Mouse (Mus musculus) neural tube, embryonic 14.5 days (tissue): ENCODE data around the gene Dip2a. TPM values are rescaled to one million over a fixed set of nuclear protein-coding genes. Genes with fewer than 3 reads are reported as not detected.

ENCODE experiments used
- ATAC-seq: fragments of 200-750 bp; cut with Nextera tagmentation; 2 replicates; pipeline ENCODE4 v1.8.0; 2017; ENCODE audit warnings: low read depth, mild to moderate bottlenecking, moderate TSS enrichment, moderate library complexity
- H3K27ac ChIP-seq: fragments of 300-500 bp; sonication (generic); 2 replicates; pipeline ENCODE4 v1.5.1; 2014; ENCODE audit warnings: low read depth, mild to moderate bottlenecking, control low read depth, low read length, moderate library complexity, mixed read lengths
- H3K27me3 ChIP-seq: fragments of 300-500 bp; sonication (generic); 2 replicates; pipeline ENCODE4 v1.6.1; 2014; ENCODE audit warnings: low read length; ENCODE audit not compliant: control insufficient read depth, insufficient read depth
- H3K36me3 ChIP-seq: fragments of 300-500 bp; sonication (generic); 2 replicates; pipeline ENCODE4 v1.6.1; 2014; ENCODE audit warnings: low read length, mixed read lengths; ENCODE audit not compliant: control insufficient read depth, insufficient read depth
- H3K4me1 ChIP-seq: fragments of 300-500 bp; sonication (generic); 2 replicates; pipeline ENCODE4 v1.6.1; 2014; ENCODE audit warnings: low read length; ENCODE audit not compliant: control insufficient read depth, insufficient read depth
- H3K4me2 ChIP-seq: fragments of 300-500 bp; sonication (generic); 2 replicates; pipeline ENCODE4 v1.6.1; 2014; ENCODE audit warnings: mild to moderate bottlenecking, low read depth, low read length, control low read depth
- H3K4me3 ChIP-seq: fragments of 300-500 bp; sonication (generic); 2 replicates; pipeline ENCODE4 v1.5.1; 2014; ENCODE audit warnings: low read depth, low read length, control low read depth, mixed read lengths
- H3K9ac ChIP-seq: fragments of 300-500 bp; sonication (generic); replicated peaks from 2 replicates; pipeline ENCODE4 v1.6.1; 2014; ENCODE audit warnings: low read depth, mild to moderate bottlenecking, control low read depth, low read length, mixed read lengths
- H3K9me3 ChIP-seq: fragments of 300-500 bp; sonication (generic); 2 replicates; pipeline ENCODE4 v1.6.1; 2016; ENCODE audit warnings: low read length; ENCODE audit not compliant: control insufficient read depth
- WGBS: fragments of 180-500 bp; shearing (Covaris S2); extraction: QIAGEN DNeasy Blood & Tissue Kit; methylation state at CpG from one replicate; pipeline ENCODE4 v1.1.7; 2014; 5-methylcytosine and 5-hydroxymethylcytosine counted together
- polyA plus RNA-seq: library from polyadenylated mRNA; unstranded; fragments of >200 nt; fragmentation: Nextera tagmentation; extraction: Ambion mirVana; gene quantifications from 2 replicates; pipeline ENCODE4 v1.2.1, GENCODE M21; 2014

Dip2a gene
- polyA plus RNA-seq, 1 experiment from 2014 or later: 17.9 TPM

DNA sequence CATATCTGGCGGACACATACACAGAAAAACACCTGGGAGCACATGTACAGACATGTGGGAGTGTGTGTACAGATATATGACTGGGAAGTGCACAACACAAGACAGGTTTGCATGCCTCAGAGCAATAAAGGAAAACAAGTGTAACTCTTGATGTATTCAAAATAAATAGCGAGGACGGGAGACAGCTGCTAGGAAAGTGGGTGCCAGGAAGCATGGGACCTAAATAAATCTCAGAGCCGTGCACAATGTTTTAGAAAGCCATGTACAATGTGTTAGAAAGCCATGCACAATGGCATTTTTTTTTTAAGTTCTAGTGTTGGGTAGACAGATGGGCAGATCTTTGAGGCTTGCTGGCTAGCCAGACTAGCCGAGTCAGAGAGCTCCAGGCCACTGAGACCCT lies 56.0 kb downstream of the Dip2a start:
- H3K27me3 ChIP-seq: no peaks in the 10 kb centered on the region
- no peak overlapping the region for H3K4me2 ChIP-seq
- ATAC-seq: no peak
- H3K27ac ChIP-seq: no peak overlapping the region
- peaks cover 82% of the 10 kb centered on the region for H3K36me3 ChIP-seq
- 86% methylated on average over 5 of the region's 5 CpGs for WGBS
- H3K4me3 ChIP-seq: no peak overlapping the region
- H3K9me3 ChIP-seq: no peaks in the 10 kb centered on the region
- H3K9ac ChIP-seq: no peak overlapping the region
- H3K4me1 ChIP-seq: no peaks in the 10 kb centered on the region

GRCm38 (mm10) chr10:76288268-76288993 lies 56.7 kb downstream of the Dip2a start:
- whole genome bisulfite sequencing: 77% methylated on average over 11 of the region's 11 CpGs
- Histone ChIP-seq H3K4me1 (no peaks in the 10 kb centered on the region), H3K4me3 (no peak overlapping the region), H3K9ac (no peak overlapping the region), H3K36me3 (peaks cover 78% of the 10 kb centered on the region), H3K9me3 (no peaks in the 10 kb centered on the region), H3K4me2 (no peak overlapping the region), H3K27me3 (no peaks in the 10 kb centered on the region), H3K27ac (no peak overlapping the region)
- ATAC-seq: no peak

- ATAC-seq: no peak
- peaks cover 77% of the 10 kb centered on the region for H3K36me3 ChIP-seq
- WGBS: 79% methylated on average over 5 of the region's 5 CpGs
These were observed 66.5 kb downstream of the Dip2a start for GRCm38 (mm10) chr10:76278541-76279097.

DNA sequence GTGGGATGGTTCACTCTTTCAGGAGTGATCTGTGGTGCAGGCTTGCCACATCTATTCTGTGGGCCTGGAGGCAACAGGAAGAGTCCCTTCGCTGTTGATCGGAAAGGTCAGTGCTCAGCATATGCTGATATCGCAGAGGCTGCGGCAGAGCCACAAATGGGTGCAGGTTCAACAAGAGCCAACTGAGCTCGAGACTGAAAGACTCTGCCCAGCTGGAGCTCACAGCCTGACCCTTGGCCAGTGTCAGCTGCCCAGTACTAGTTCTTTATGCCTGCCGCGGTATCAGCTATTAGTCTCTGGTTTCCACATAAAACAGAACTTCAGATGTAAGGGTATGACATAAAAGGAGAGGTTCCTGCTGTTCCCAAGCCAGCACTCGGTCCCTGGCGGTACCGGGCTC lies 69.8 kb downstream of the Dip2a start:
- Histone ChIP-seq H3K4me1 (no peaks in the 10 kb centered on the region), H3K27me3 (no peaks in the 10 kb centered on the region), H3K9ac (no peak overlapping the region), H3K9me3 (no peaks in the 10 kb centered on the region), H3K4me2 (no peak overlapping the region), H3K27ac (no peak overlapping the region), H3K36me3 (peaks cover 71% of the 10 kb centered on the region), H3K4me3 (no peak overlapping the region)
- no peak for ATAC-seq
- 84% methylated on average over 10 of the region's 10 CpGs for whole genome bisulfite sequencing

More at GRCm38 (mm10) chr10:76278541-76279097, 66.5 kb downstream of the Dip2a start:
- Histone ChIP-seq H3K4me3 (no peak overlapping the region), H3K4me2 (no peak overlapping the region), H3K27me3 (no peaks in the 10 kb centered on the region), H3K4me1 (no peaks in the 10 kb centered on the region), H3K27ac (no peak overlapping the region), H3K9ac (no peak overlapping the region), H3K9me3 (no peaks in the 10 kb centered on the region)

GRCm38 (mm10) chr10:76271238-76271637 lies 73.9 kb downstream of the Dip2a start:
- Histone ChIP-seq H3K4me1 (no peaks in the 10 kb centered on the region), H3K27me3 (no peaks in the 10 kb centered on the region), H3K36me3 (peaks cover 76% of the 10 kb centered on the region), H3K9ac (no peak overlapping the region), H3K4me2 (no peak overlapping the region), H3K4me3 (no peak overlapping the region), H3K27ac (no peak overlapping the region), H3K9me3 (no peaks in the 10 kb centered on the region)
- WGBS: 64% methylated on average over 8 of the region's 8 CpGs
- no peak for ATAC-seq

GRCm38 (mm10) chr10:76262431-76262830 lies 82.7 kb downstream of the Dip2a start:
- Histone ChIP-seq H3K27me3 (no peaks in the 10 kb centered on the region), H3K27ac (no peak overlapping the region), H3K4me2 (no peak overlapping the region), H3K4me3 (no peak overlapping the region), H3K36me3 (peaks cover 26% of the 10 kb centered on the region), H3K9me3 (no peaks in the 10 kb centered on the region), H3K4me1 (no peaks in the 10 kb centered on the region), H3K9ac (no peak overlapping the region)
- no peak for ATAC-seq
- 76% methylated on average over 4 of the region's 4 CpGs for WGBS

GRCm38 (mm10) chr10:76261447-76261846 lies 83.6 kb downstream of the Dip2a start:
- Histone ChIP-seq H3K4me3 (no peak overlapping the region), H3K4me2 (no peak overlapping the region), H3K4me1 (no peaks in the 10 kb centered on the region), H3K9ac (no peak overlapping the region), H3K9me3 (no peaks in the 10 kb centered on the region), H3K27me3 (no peaks in the 10 kb centered on the region), H3K36me3 (peaks cover 18% of the 10 kb centered on the region), H3K27ac (no peak overlapping the region)
- WGBS: 99% methylated on average over 3 of the region's 3 CpGs
- no peak for ATAC-seq

- Histone ChIP-seq H3K9me3 (no peaks in the 10 kb centered on the region), H3K27me3 (no peaks in the 10 kb centered on the region), H3K4me3 (no peak overlapping the region), H3K4me2 (no peak overlapping the region), H3K27ac (no peak overlapping the region), H3K36me3 (peaks cover 16% of the 10 kb centered on the region), H3K4me1 (no peaks in the 10 kb centered on the region), H3K9ac (no peak overlapping the region)
- 63% methylated on average over 11 of the region's 11 CpGs for WGBS
- no peak for ATAC-seq
These were observed 84.6 kb downstream of the Dip2a start for GRCm38 (mm10) chr10:76260358-76261059.
